In genomic region chr13:107889588-107889984, GRCm38 (mm10) we compare ENCODE assay signal across 8 mouse cellular contexts.
A peak's percentile ranks its signal among the peaks of the same experiment; 100 is the strongest.
DNase-seq lines count a peak whose midpoint lies in the region; ATAC-seq and TF ChIP-seq lines count a peak whose summit lies in the region.

No protein-coding gene starts in this region.

- no peaks in the 10 kb centered on the region for H3K27me3 ChIP-seq in heart, adult 2 months (ENCODE audit: control insufficient read depth, insufficient read depth, low read length)
- no peaks in the 10 kb centered on the region; the same call in 1 of the 2 replicates for H3K27me3 ChIP-seq in testis, adult 2 months (ENCODE audit: control insufficient read depth, insufficient read depth, low read length)
- H3K27me3 ChIP-seq in hindbrain, embryonic 13.5 days: peaks cover 4% of the 10 kb centered on the region; the same call in 1 of the 2 replicates
- no peaks in the 10 kb centered on the region; the same call in 1 of the 2 replicates for H3K27me3 ChIP-seq in midbrain, embryonic 14.5 days (ENCODE audit: control insufficient read depth, insufficient read depth, low read length)

- no peak for TF ChIP-seq CTCF in heart, adult 2 months (IDR thresholded peaks at IDR 0.05)
- TF ChIP-seq CTCF in testis, adult 2 months (IDR thresholded peaks at IDR 0.05; ENCODE audit: control insufficient read depth, insufficient read depth, insufficient replicate concordance, low read depth, low read length): no peak

- no peaks in the 10 kb centered on the region for H3K36me3 ChIP-seq in heart, adult 2 months (ENCODE audit: control insufficient read depth, insufficient read depth, low read length)
- H3K36me3 ChIP-seq in testis, adult 2 months (ENCODE audit: control insufficient read depth, insufficient read depth, low read length): no peaks in the 10 kb centered on the region
- H3K36me3 ChIP-seq in hindbrain, embryonic 13.5 days: no peaks in the 10 kb centered on the region
- H3K36me3 ChIP-seq in midbrain, embryonic 14.5 days (ENCODE audit: control insufficient read depth, insufficient read depth, low read length): no peaks in the 10 kb centered on the region

- TF ChIP-seq EP300 in heart, adult 2 months (IDR thresholded peaks at IDR 0.05; ENCODE audit: insufficient read depth, low read depth, low read length): no peak

- peaks cover 9% of the 10 kb centered on the region for H3K79me2 ChIP-seq in heart, adult 2 months (replicated peaks; ENCODE audit: control insufficient read depth, insufficient read depth, low read length)

- no peak for ATAC-seq in hindbrain, embryonic 13.5 days (ENCODE audit: low FRiP score)
- ATAC-seq in midbrain, embryonic 14.5 days (ENCODE audit: low FRiP score, low TSS enrichment): peak; percentile 5

- WGBS in heart, adult 2 months: 15% methylated on average over 57 of the region's 66 CpGs
- WGBS in hindbrain, embryonic 13.5 days: 0% methylated on average over 27 of the region's 66 CpGs
- under 1% methylated on average over 28 of the region's 66 CpGs for WGBS in midbrain, embryonic 14.5 days

- intact Hi-C loops in heart, adult 2 months (cut with DNase I): loop anchor here (5.0 kb wide), 1 partner anchor 137 kb away; no protein-coding TSS in a partner anchor

- H3K9me3 ChIP-seq in hindbrain, embryonic 13.5 days: no peaks in the 10 kb centered on the region
- no peaks in the 10 kb centered on the region for H3K9me3 ChIP-seq in midbrain, embryonic 14.5 days (ENCODE audit: control insufficient read depth, low read length)

- peak overlapping the region; percentile 70 for H3K4me2 ChIP-seq in hindbrain, embryonic 13.5 days
- H3K4me2 ChIP-seq in midbrain, embryonic 14.5 days (ENCODE audit: low read length): peak overlapping the region; percentile 74

- H3K4me1 ChIP-seq in heart, adult 2 months (ENCODE audit: control insufficient read depth, insufficient read depth, low read length): peaks cover 2% of the 10 kb centered on the region; the same call in 1 of the 2 replicates
- H3K4me1 ChIP-seq in testis, adult 2 months (ENCODE audit: control insufficient read depth, insufficient read depth, low read length): peaks cover 11% of the 10 kb centered on the region
- H3K4me1 ChIP-seq in hindbrain, embryonic 13.5 days (replicated peaks): peaks cover 28% of the 10 kb centered on the region
- peaks cover 24% of the 10 kb centered on the region for H3K4me1 ChIP-seq in midbrain, embryonic 14.5 days (ENCODE audit: control insufficient read depth, insufficient read depth, low read length)

- no peak for DNase-seq in heart, adult 2 months
- DNase-seq in heart, postnatal 4 days: no peak
- no peak for DNase-seq in testis, postnatal 14 days (ENCODE audit: low spot score)
- DNase-seq in midbrain, embryonic 14.5 days: peak; percentile 70
- DNase-seq in layer of hippocampus, postnatal 25 days (ENCODE audit: extremely low spot score in 1 of 2, low spot score in 1 of 2): no peak
- DNase-seq in adrenal gland, postnatal 25 days: no peak

- peak overlapping the region; percentile 67 for H3K4me3 ChIP-seq in heart, adult 2 months
- peak overlapping the region; percentile 99 for H3K4me3 ChIP-seq in testis, adult 2 months (ENCODE audit: control insufficient read depth, low read depth, low read length)
- peak overlapping the region; percentile 98 for H3K4me3 ChIP-seq in hindbrain, embryonic 13.5 days
- H3K4me3 ChIP-seq in midbrain, embryonic 14.5 days (replicated peaks; ENCODE audit: low read depth, low read length): peak overlapping the region; percentile 91

- peak overlapping the region; percentile 96 for H3K9ac ChIP-seq in heart, adult 2 months (ENCODE audit: low read depth, low read length)
- peak overlapping the region; percentile 99 for H3K9ac ChIP-seq in hindbrain, embryonic 13.5 days
- peak overlapping the region; percentile 97 for H3K9ac ChIP-seq in midbrain, embryonic 14.5 days (replicated peaks; ENCODE audit: low read length)

- H3K27ac ChIP-seq in heart, adult 2 months: peak overlapping the region; percentile 82
- peak overlapping the region; percentile 84 for H3K27ac ChIP-seq in testis, adult 2 months (ENCODE audit: control insufficient read depth, insufficient read depth, low read depth, low read length)
- peak overlapping the region; percentile 99 for H3K27ac ChIP-seq in hindbrain, embryonic 13.5 days
- H3K27ac ChIP-seq in midbrain, embryonic 14.5 days (replicated peaks; ENCODE audit: low read depth, low read length): peak overlapping the region; percentile 97

- no peak for TF ChIP-seq POLR2A in heart, adult 2 months (IDR thresholded peaks at IDR 0.05; ENCODE audit: insufficient read depth, low read depth, low read length)
- TF ChIP-seq POLR2A in testis, adult 2 months (IDR thresholded peaks at IDR 0.05; ENCODE audit: control insufficient read depth, low read depth, low read length): no peak
